Mouse (Mus musculus): ENCODE results near the gene Nifk. TPM values are rescaled to one million over a fixed set of nuclear protein-coding genes. Genes with fewer than 3 reads are reported as not detected.

The Nifk gene
- 75.1 and 79.2 TPM in 2 replicates for polyA plus RNA-seq (2016; fragmentation: Nextera tagmentation; extraction: Ambion mirVana)

DNA sequence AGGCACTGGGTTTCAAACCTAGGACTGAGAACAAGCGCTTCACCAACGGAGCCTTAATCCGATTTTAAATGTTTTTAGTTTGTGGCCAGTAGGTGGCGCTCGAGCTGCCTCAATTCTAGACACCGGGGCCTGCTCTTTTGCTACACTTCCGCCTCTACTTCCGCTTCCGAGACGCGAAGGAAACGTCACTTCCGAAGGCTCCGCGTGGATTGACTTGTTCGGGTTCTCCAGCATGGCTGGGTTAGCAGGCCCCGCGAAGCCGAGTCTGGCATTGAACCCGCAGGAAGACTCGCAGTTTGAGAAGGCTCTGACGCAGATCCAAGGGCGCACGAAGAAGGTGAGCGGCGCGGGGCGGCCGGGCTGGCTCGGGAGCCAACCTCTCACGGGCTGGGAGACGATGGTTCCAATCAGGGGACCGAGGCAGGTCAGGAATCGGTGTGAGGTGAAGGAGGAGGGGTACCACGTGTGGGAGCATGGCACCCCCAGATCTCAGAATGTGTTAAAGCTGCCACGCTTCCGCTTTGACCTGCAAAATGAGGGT lies at the start of gene Nifk:
TSS of gene Nifk (plus strand) at position 179 of the 541 bp plus-strand sequence.
- ATAC-seq (ENCODE audit: low FRiP score, low read depth) = peak; percentile 94
- peaks cover 16% of the 10 kb centered on the region; the same call in 1 of the 2 replicates for H3K36me3 ChIP-seq
- no peaks in the 10 kb centered on the region for H3K27me3 ChIP-seq (replicated peaks)
- H3K4me3 ChIP-seq = peak within 1 kb of the TSS; percentile 90
- WGBS = under 1% methylated on average over 37 of the region's 37 CpGs
- no peak within 1 kb of the TSS for H3K27ac ChIP-seq
- H3K9me3 ChIP-seq = no peaks in the 10 kb centered on the region
- peak within 1 kb of the TSS; percentile 72 for H3K9ac ChIP-seq
- peaks cover 9% of the 10 kb centered on the region for H3K4me1 ChIP-seq
- peak within 1 kb of the TSS; percentile 78 for H3K4me2 ChIP-seq (replicated peaks)

GRCm38 (mm10) chr1:118275139-118275538 lies 46.5 kb upstream of the Nifk start:
- H3K4me3 ChIP-seq = no peak overlapping the region
- H3K27me3 ChIP-seq (replicated peaks) = no peaks in the 10 kb centered on the region
- no peak overlapping the region for H3K4me2 ChIP-seq (replicated peaks)
- no peaks in the 10 kb centered on the region for H3K9me3 ChIP-seq
- no peak overlapping the region for H3K27ac ChIP-seq
- 16% methylated on average over 2 of the region's 2 CpGs for WGBS
- no peaks in the 10 kb centered on the region for H3K36me3 ChIP-seq
- no peak overlapping the region for H3K9ac ChIP-seq
- H3K4me1 ChIP-seq = no peaks in the 10 kb centered on the region
- no peak for ATAC-seq (ENCODE audit: low FRiP score, low read depth)

DNA sequence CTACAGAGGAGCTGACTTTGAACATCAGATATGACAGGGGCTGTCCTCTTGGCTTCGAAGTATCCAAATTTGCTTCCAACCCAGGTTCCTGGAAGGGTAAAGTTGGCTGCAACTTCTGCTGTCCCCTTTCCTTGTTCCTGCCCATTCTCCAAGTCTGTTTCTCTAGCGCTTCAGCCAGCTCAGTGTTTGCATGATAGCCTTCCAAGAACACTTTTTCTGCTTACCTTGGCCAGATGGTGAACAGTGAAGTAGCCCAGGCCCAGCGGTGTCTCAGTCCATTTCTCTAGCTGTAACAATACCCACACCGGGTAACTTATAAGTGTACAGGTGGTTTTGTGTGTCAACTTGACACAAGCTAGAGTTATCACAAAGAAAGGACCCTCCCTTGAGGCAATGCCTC lies 29.3 kb upstream of the Nifk start:
- no peak for ATAC-seq (ENCODE audit: low FRiP score, low read depth)

DNA sequence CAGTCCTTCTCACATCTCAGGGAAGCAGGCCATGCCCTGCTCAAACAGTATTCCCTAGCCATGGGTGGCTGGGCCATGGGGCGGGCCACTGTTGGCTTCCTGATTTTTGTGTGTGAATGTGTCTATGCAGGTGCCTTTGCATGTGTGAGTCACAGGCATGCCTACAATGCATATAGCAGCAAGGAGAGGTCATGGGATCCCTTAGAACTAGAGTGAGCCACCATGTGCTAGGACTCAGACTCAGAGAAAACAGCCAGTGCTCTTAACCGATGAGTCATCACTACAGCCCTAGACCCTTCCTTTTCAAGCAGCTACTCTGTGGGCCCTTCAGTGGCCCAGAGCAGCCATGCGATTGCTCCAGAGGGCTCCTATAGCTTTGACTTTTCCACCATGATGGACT lies 27.4 kb upstream of the Nifk start:
- Histone ChIP-seq H3K4me1 (no peaks in the 10 kb centered on the region), H3K4me3 (no peak overlapping the region), H3K27me3 (replicated peaks) (no peaks in the 10 kb centered on the region), H3K27ac (no peak overlapping the region), H3K36me3 (peaks cover 42% of the 10 kb centered on the region), H3K9me3 (no peaks in the 10 kb centered on the region), H3K4me2 (replicated peaks) (no peak overlapping the region), H3K9ac (no peak overlapping the region)
- ATAC-seq (ENCODE audit: low FRiP score, low read depth) = no peak
- WGBS = 92% methylated on average over 3 of the region's 3 CpGs

More for the DNA sequence above, 29.3 kb upstream of the Nifk start:
- H3K4me2 ChIP-seq (replicated peaks) = no peak overlapping the region
- no peak overlapping the region for H3K9ac ChIP-seq
- no peak overlapping the region for H3K4me3 ChIP-seq
- peaks cover 24% of the 10 kb centered on the region; the same call in 1 of the 2 replicates for H3K36me3 ChIP-seq
- H3K27me3 ChIP-seq (replicated peaks) = no peaks in the 10 kb centered on the region
- no peaks in the 10 kb centered on the region for H3K9me3 ChIP-seq
- WGBS = 83% methylated on average over 4 of the region's 4 CpGs
- no peak overlapping the region for H3K27ac ChIP-seq
- no peaks in the 10 kb centered on the region for H3K4me1 ChIP-seq

- H3K9me3 ChIP-seq = no peaks in the 10 kb centered on the region
- no peaks in the 10 kb centered on the region for H3K27me3 ChIP-seq (replicated peaks)
- ATAC-seq (ENCODE audit: low FRiP score, low read depth) = no peak
- 79% methylated on average over 5 of the region's 5 CpGs for WGBS
- no peak overlapping the region for H3K4me2 ChIP-seq (replicated peaks)
- H3K4me3 ChIP-seq = no peak overlapping the region
- H3K36me3 ChIP-seq = peaks cover 48% of the 10 kb centered on the region
- no peak overlapping the region for H3K9ac ChIP-seq
- no peak overlapping the region for H3K27ac ChIP-seq
- H3K4me1 ChIP-seq = no peaks in the 10 kb centered on the region
These were observed 26.8 kb upstream of the Nifk start for GRCm38 (mm10) chr1:118294826-118295225.

- Histone ChIP-seq H3K27me3 (replicated peaks) (no peaks in the 10 kb centered on the region), H3K4me2 (replicated peaks) (no peak overlapping the region), H3K9ac (no peak overlapping the region), H3K36me3 (peaks cover 64% of the 10 kb centered on the region), H3K27ac (no peak overlapping the region), H3K4me3 (no peak overlapping the region), H3K9me3 (no peaks in the 10 kb centered on the region), H3K4me1 (no peaks in the 10 kb centered on the region)
- no peak for ATAC-seq (ENCODE audit: low FRiP score, low read depth)
- WGBS = 89% methylated on average over 3 of the region's 3 CpGs
These were observed 25.0 kb upstream of the Nifk start for GRCm38 (mm10) chr1:118296673-118297072.

- WGBS = 93% methylated on average over 2 of the region's 2 CpGs
- H3K36me3 ChIP-seq = peaks cover 74% of the 10 kb centered on the region
- H3K4me1 ChIP-seq = no peaks in the 10 kb centered on the region
- no peaks in the 10 kb centered on the region for H3K9me3 ChIP-seq
- ATAC-seq (ENCODE audit: low FRiP score, low read depth) = no peak
- H3K4me2 ChIP-seq (replicated peaks) = no peak overlapping the region
- H3K27me3 ChIP-seq (replicated peaks) = no peaks in the 10 kb centered on the region
- H3K27ac ChIP-seq = no peak overlapping the region
- H3K9ac ChIP-seq = no peak overlapping the region
- no peak overlapping the region for H3K4me3 ChIP-seq
These were observed 23.9 kb upstream of the Nifk start for GRCm38 (mm10) chr1:118297719-118298118.

DNA sequence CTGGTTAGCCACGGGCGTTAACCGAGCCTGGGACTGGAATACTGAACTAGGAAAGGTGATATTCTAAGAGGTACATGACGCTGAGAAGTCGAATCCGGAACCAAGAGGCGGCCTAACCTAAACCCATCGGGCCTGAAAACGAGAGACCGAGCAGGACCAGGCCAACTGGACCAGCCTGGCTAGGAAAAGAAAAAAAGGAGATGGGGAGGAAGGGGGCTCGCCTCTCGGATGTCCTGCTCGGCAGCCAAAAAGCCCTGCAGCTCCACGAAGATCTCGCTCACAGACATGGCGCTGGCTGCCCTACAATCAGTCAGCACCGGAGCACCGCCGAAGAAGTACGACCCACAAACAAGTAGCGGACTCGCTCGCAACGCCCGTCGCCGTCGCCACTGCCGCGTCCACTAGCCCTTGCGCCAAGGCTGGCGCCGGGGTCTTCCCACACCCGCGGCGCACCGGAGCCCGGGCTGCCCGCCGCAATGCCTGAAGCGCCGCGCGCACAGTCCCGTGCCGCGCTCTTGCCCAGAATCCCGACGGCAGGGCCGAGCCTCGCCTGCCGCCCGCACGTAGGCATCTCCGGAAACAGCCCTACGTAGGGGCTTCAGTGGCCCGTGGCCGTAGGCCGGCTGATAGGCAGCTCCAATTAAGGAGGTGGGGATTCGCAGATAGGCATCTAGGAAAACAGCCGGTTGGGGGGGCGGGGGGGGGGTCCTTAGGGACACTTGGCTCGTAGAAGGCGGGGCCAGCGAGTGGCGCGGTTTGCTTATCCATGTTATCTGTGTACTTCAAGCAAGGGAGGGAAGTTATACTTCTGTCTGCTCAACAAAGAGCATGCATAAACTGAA lies 10.6 kb upstream of the Nifk start:
- H3K9ac ChIP-seq = peak overlapping the region; percentile 71
- peak overlapping the region; percentile 77 for H3K4me2 ChIP-seq (replicated peaks)
- H3K27me3 ChIP-seq (replicated peaks) = no peaks in the 10 kb centered on the region
- peak overlapping the region; percentile 79 for H3K27ac ChIP-seq
- peaks cover 12% of the 10 kb centered on the region for H3K36me3 ChIP-seq
- peak; percentile 100 for ATAC-seq (ENCODE audit: low FRiP score, low read depth)
- peaks cover 6% of the 10 kb centered on the region; the same call in 1 of the 2 replicates for H3K4me1 ChIP-seq
- under 1% methylated on average over 67 of the region's 67 CpGs for WGBS
- H3K4me3 ChIP-seq = peak overlapping the region; percentile 56
- H3K9me3 ChIP-seq = no peaks in the 10 kb centered on the region

DNA sequence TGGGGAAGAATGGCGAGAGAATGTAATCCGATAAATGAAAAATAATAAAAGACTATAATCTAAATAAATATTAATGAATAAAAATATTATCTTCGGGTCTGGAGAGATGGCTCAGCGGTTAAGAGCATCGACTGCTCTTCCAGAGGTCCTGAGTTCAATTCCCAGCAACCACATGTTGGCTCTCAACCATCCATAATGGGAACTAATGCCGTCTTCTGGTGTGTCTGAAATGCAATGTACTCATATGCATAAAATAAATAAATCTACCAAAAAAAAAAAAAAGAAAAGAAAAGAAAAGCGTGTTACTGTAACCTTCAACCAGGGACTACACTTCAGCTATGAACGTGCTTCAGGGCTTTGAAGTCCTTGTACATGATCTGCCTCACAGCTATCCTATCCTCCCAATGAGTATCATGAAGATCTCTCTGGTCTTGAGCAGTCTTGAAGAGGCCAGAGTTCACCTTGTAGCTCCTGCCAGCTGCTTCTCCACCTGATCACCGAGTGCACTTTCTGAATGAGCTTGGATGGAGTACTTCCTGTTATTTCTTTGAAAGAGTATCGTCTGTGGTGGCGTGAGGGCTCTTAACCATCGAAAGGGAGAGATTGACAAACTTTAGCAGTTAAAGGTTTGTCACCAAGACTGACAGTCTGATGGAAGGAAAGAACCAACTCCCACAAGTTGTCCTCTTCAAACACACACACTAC lies 9.9 kb upstream of the Nifk start, which contains the start of gene Tsn:
TSS of gene Tsn (minus strand) at position 118 of the 705 bp plus-strand sequence.
- peaks cover 6% of the 10 kb centered on the region for H3K36me3 ChIP-seq
- H3K4me2 ChIP-seq (replicated peaks) = peak within 1 kb of the TSS; percentile 77
- no peaks in the 10 kb centered on the region for H3K9me3 ChIP-seq
- ATAC-seq (ENCODE audit: low FRiP score, low read depth) = peak; percentile 51
- peak within 1 kb of the TSS; percentile 71 for H3K9ac ChIP-seq
- WGBS = 56% methylated on average over 12 of the region's 12 CpGs
- no peaks in the 10 kb centered on the region for H3K27me3 ChIP-seq (replicated peaks)
- peak within 1 kb of the TSS; percentile 56 for H3K4me3 ChIP-seq
- peaks cover 6% of the 10 kb centered on the region; the same call in 1 of the 2 replicates for H3K4me1 ChIP-seq
- H3K27ac ChIP-seq = peak within 1 kb of the TSS; percentile 79

DNA sequence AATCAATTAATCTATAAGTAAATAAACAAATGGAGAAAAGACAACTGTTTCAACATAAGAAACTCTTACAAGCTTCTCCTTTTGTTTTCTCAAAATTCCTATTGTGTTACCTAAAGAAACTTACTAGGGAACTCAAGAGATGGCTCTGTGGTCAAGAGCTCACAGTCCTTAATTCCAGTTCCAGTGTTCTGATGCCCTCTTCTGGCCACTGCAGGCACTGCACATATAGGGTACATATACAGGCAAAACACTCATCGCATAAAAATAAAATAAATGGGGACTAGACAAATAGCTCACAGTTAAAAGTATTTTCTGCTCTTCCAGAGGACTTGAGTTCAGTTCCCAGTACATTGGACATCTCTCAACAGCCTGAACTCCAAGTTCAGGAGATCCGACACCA lies 943 bp upstream of the Nifk start:
- no peak overlapping the region for H3K9ac ChIP-seq
- no peak overlapping the region for H3K4me3 ChIP-seq
- no peaks in the 10 kb centered on the region for H3K27me3 ChIP-seq (replicated peaks)
- H3K27ac ChIP-seq = no peak overlapping the region
- no peak for ATAC-seq (ENCODE audit: low FRiP score, low read depth)
- H3K9me3 ChIP-seq = no peaks in the 10 kb centered on the region
- peaks cover 16% of the 10 kb centered on the region; the same call in 1 of the 2 replicates for H3K36me3 ChIP-seq
- peaks cover 9% of the 10 kb centered on the region for H3K4me1 ChIP-seq
- H3K4me2 ChIP-seq (replicated peaks) = no peak overlapping the region
- WGBS = 70% methylated on average over 2 of the region's 2 CpGs

DNA sequence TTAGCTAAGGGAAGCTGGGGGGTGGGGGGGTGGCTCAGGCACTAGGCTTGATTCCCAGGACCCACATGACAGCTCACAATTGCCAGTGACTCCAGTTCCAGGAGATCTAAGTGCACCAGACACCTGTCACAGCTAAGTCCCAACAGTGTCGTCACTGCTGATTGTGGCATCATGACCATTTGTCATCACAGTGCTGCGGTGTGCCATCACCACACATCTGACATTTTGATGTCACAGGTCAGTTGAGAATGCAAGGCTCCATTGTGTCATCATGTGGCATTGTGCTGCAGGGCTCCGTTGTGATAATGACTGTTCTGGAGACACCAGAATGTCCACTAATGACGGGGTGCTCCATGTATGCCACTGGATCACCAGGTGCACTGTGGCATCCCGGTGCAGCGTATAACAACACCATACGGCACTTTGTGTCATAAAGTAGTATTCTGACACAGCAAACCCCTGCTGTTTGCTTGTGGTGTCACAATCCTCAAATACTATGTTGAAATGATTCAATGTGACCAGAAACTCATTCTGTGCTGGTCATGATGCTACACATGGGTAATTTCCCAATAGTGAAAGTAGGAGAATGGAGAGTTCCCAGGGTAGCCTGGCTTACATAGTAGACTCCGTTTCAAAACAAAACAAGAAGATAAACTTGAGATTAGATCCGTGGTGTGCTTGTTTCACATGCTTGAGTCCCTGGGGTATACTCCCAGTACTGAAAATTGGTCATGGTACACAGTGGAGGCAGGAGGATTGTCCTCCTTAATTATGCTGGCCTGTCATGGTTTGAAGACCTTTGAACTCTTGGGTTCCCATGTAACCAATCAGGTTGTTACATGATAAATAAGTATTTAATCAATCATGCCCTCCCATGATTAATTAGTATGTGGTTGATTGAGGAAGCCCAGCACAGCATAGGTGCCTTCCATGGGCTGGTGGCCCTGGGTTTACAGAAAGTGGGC lies 13.4 kb downstream of the Nifk start:
- Histone ChIP-seq H3K9ac (no peak overlapping the region), H3K27me3 (replicated peaks) (no peaks in the 10 kb centered on the region), H3K36me3 (peaks cover 50% of the 10 kb centered on the region), H3K4me2 (replicated peaks) (no peak overlapping the region), H3K4me1 (no peaks in the 10 kb centered on the region), H3K4me3 (no peak overlapping the region), H3K27ac (no peak overlapping the region), H3K9me3 (no peaks in the 10 kb centered on the region)
- ATAC-seq (ENCODE audit: low FRiP score, low read depth) = no peak
- WGBS = 87% methylated on average over 9 of the region's 9 CpGs
